Mouse (Mus musculus) hindbrain, embryonic 10.5 days (tissue): ENCODE data around the gene Olfr213. TPM values are rescaled to one million over a fixed set of nuclear protein-coding genes. Genes with fewer than 3 reads are reported as not detected.

Experiments used
- polyA plus RNA-seq: library from polyadenylated mRNA; unstranded; fragments of >200 nt; fragmentation: Nextera tagmentation; extraction: Ambion mirVana; gene quantifications from 2 replicates; pipeline ENCODE4 v1.2.1, GENCODE M21; 2016

Olfr213 gene
- polyA plus RNA-seq, 1 experiment from 2014 or later = not detected

Other genes starting within 250 kb of the Olfr213 start
- 31.2 and 42.0 TPM in 2 replicates for gene March8, start 200.4 kb upstream of the Olfr213 start, polyA plus RNA-seq
- 1.1 and 1.6 TPM in 2 replicates for gene Alox5, start 77.3 kb upstream of the Olfr213 start, polyA plus RNA-seq
- not detected in 2 replicates for gene Olfr211, start 49.4 kb upstream of the Olfr213 start, polyA plus RNA-seq
- gene Olfr212, start 31.9 kb upstream of the Olfr213 start, polyA plus RNA-seq = not detected in 2 replicates
- 0.81 and 0.94 TPM in 2 replicates for gene Gm5580, start 12.7 kb downstream of the Olfr213 start, polyA plus RNA-seq
- gene Olfr214, start 15.8 kb downstream of the Olfr213 start, polyA plus RNA-seq = not detected in 2 replicates
- not detected in 2 replicates for gene Olfr215, start 45.7 kb downstream of the Olfr213 start, polyA plus RNA-seq
- gene Zfp422, start 90.5 kb downstream of the Olfr213 start, polyA plus RNA-seq = 255 and 278 TPM in 2 replicates
- gene Depp1, start 112.2 kb downstream of the Olfr213 start, polyA plus RNA-seq = 14.7 and 16.1 TPM in 2 replicates
- gene Rassf4, start 135.5 kb downstream of the Olfr213 start, polyA plus RNA-seq = 60.9 and 61.9 TPM in 2 replicates
- 0.06 and 0.08 TPM in 2 replicates for gene Tmem72, start 178.5 kb downstream of the Olfr213 start, polyA plus RNA-seq